Mouse (Mus musculus): Measurements from ENCODE around the gene Pcca.

The Pcca gene

GRCm38 (mm10) chr14:122642432-122642831 is 108.3 kb downstream of the Pcca start:
- no peak for DNase-seq (ENCODE audit: low read depth, low spot score)

GRCm38 (mm10) chr14:122648214-122648613 is 114.1 kb downstream of the Pcca start:
- DNase-seq (ENCODE audit: low read depth, low spot score) = no peak

DNA sequence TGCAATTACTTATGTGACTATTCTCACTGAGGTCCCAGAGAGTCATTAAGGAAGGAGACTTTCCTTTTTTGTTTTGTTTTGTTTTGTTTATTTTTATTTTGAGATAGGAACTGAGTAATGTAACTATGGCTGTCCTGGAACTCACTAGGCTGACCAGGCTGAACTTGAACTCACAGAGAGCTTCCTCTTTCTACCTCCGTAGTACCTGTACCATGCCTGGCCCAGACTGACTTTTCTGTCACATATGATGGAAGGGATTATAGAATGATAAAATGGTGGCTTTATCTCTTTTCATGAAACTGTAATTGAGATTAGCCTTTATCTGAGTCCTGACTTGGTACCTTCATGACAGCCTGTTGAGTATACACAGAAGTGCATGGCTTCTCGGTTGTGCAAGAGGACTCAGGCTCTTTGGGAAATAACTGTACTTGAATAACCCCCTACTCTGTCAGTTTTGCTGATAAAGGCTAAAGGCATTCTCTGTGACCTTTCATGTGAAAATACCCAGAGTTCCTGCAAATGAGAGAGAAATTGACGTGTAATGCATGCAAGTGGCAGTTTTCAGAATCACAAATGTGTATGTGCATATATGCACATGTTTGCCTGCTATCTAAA is 115.3 kb downstream of the Pcca start:
- no peak for DNase-seq (ENCODE audit: low read depth, low spot score)

- DNase-seq (ENCODE audit: low read depth, low spot score) = no peak
Observed at GRCm38 (mm10) chr14:122651681-122652080, 117.6 kb downstream of the Pcca start.

GRCm38 (mm10) chr14:122675661-122676060 is 141.5 kb downstream of the Pcca start:
- no peak for DNase-seq (ENCODE audit: low read depth, low spot score)

DNA sequence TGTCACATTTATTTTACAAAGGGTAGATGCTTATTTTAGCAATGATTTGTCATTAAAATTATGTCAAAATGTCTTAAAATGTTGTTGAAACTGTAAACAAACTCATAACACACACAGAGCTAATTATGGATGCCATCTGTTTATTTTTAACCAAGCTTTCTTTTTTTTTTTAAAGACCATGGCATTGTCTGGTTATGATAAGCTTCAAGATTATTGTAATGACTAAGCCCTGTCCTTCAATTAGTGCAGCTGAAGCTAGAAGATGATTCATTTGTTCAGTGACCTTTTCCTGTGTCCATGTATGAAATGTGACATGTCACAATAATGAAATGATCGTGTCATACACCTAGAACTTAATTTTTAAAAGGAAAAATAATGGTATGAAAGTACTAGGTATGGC is 149.5 kb downstream of the Pcca start:
- no peak for DNase-seq (ENCODE audit: low read depth, low spot score)

GRCm38 (mm10) chr14:122684250-122684649 is 150.1 kb downstream of the Pcca start:
- DNase-seq (ENCODE audit: low read depth, low spot score) = no peak

GRCm38 (mm10) chr14:122684811-122685210 is 150.7 kb downstream of the Pcca start:
- DNase-seq (ENCODE audit: low read depth, low spot score) = no peak

GRCm38 (mm10) chr14:122687398-122687797 is 153.3 kb downstream of the Pcca start:
- DNase-seq (ENCODE audit: low read depth, low spot score) = no peak

DNA sequence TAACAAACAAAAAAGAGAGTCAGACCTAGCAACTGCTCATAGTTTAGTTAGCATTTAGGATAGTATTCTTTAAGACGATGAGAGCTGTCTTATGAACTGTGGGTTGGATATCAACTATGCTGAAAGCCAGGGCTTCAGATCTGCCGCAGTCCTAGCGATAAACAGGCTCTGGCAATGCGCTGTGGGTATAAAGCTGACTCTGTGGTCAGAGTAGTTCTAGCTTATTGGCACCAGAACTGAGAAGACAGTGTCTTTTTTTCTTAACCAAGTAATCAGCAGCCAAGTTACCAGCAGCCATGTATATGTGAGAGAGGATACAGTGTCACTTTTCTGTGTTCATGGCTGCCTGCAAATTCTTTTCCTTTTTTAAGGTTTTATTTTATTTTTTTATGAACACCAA is 154.3 kb downstream of the Pcca start:
- no peak for DNase-seq (ENCODE audit: low read depth, low spot score)

- no peak for DNase-seq (ENCODE audit: low read depth, low spot score)
Observed at GRCm38 (mm10) chr14:122689136-122689815, 155.2 kb downstream of the Pcca start.

DNA sequence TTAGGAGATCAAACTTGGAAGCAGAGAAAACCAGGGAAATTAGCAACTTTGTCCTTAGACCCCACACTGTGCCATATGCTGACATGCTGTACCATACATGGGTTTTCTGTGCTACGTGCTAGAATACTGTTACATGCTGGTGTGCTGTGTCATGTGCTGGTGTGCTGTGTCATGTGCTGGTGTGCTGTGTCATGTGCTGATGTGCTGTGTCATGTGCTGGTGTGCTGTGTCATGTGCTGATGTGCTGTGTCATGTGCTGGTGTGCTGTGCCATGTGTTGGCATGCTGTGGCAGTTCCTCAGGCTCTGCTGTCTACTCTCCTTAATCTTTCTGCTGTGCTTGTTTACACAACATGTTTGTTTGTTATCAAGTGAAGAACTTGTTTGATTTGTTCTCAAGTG is 157.4 kb downstream of the Pcca start:
- no peak for DNase-seq (ENCODE audit: low read depth, low spot score)

GRCm38 (mm10) chr14:122700333-122700732 is 166.2 kb downstream of the Pcca start:
- DNase-seq (ENCODE audit: low read depth, low spot score) = no peak

- no peak for DNase-seq (ENCODE audit: low read depth, low spot score)
Observed at GRCm38 (mm10) chr14:122713793-122714192, 179.7 kb downstream of the Pcca start.

- DNase-seq (ENCODE audit: low read depth, low spot score) = no peak
Observed at GRCm38 (mm10) chr14:122714911-122715310, 180.8 kb downstream of the Pcca start.

DNA sequence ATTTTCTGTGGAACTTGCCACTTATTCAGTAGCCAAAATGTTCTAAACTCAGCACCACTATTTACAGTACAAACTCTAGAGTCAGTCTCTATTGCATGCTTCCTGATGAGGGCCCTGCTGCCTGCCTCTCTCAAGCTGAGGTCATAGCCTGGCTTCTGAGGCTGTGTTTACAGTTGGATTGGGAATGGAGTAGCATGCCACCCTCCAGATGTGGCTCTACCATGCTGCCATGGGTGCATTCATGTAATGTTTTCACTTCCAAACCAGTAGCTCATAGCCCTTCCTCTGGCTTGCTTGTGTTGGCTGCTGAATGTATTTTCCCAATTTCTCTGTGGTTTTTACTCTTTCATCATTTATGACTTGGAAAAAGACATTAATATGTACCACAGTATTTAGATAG is 181.9 kb downstream of the Pcca start:
- DNase-seq (ENCODE audit: low read depth, low spot score) = no peak

GRCm38 (mm10) chr14:122719496-122720080 is 185.5 kb downstream of the Pcca start:
- no peak for DNase-seq (ENCODE audit: low read depth, low spot score)

GRCm38 (mm10) chr14:122720989-122721388 is 186.9 kb downstream of the Pcca start:
- DNase-seq (ENCODE audit: low read depth, low spot score) = peak; percentile 19

- DNase-seq (ENCODE audit: low read depth, low spot score) = no peak
Observed at GRCm38 (mm10) chr14:122721750-122722149, 187.6 kb downstream of the Pcca start.

DNA sequence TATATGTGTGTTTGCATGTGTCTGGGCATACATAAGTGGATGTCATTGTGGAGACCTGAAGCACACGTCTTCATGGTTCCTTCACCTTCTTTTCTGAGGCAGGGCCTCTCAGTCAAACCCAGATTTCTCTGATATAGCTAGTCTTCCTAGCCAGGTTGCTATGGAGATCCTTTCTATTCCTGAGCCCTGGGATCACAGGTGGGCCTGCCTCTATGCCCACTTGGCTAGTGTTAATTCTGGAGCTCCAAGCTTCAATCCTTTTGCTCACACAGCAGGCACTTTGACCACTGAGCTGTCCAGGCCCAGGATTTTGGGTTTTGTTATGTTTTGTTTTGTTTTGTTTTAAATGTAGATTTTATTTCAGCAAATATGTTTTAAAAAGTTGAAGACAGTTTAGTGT is 192.3 kb downstream of the Pcca start:
- DNase-seq (ENCODE audit: low read depth, low spot score) = no peak

- DNase-seq (ENCODE audit: low read depth, low spot score) = no peak
Observed at GRCm38 (mm10) chr14:122729431-122730073, 195.4 kb downstream of the Pcca start.

- DNase-seq (ENCODE audit: low read depth, low spot score) = no peak
Observed at GRCm38 (mm10) chr14:122730921-122731551, 196.9 kb downstream of the Pcca start.
